In the genomic region with DNA sequence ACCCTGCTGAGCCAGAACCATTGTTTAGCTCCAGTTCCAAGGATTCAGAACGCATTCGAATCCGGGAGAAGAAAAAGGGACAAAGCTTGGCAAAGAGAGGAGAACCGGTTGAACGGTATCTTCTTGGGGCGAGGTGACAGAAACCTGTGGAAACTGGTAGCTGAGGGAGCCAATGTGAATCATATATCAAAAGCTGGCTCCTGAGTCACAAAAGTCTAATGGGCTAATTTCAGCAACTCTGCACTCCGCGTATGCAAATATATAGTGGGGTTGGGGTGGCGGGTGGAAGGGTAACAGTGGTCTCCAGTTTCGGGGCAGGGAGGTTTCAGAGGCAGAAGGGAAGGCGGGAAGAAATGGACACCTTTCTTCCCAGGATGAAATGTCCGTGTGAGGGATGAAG, we compare ENCODE assay signal across 10 mouse cellular contexts. TPM values are rescaled to one million over a fixed set of nuclear protein-coding genes. Genes with fewer than 3 reads are reported as not detected.
DNase-seq lines count a peak whose midpoint lies in the region; ATAC-seq and TF ChIP-seq lines count a peak whose summit lies in the region.
"Had no signal": no experiment of that assay in that cellular context is flagged by ENCODE, and none has a peak within 500 bp of the region (broad histone marks: within the 10 kb centered on the region; RNA-seq: fewer than 3 reads in every experiment).

No protein-coding gene starts in this region.

- H3K4me3 ChIP-seq in megakaryocyte, embryonic 14.5 days (replicated peaks) = peak overlapping the region; percentile 88
- H3K4me3 ChIP-seq in forebrain, embryonic 12.5 days (replicated peaks) = peak overlapping the region; percentile 44
- H3K4me3 ChIP-seq in limb, embryonic 14.5 days (replicated peaks; ENCODE audit: low read length) = peak overlapping the region; percentile 45
- H3K4me3 ChIP-seq in stomach, embryonic 16.5 days (replicated peaks; ENCODE audit: low read length) = peak overlapping the region; percentile 50

- H3K9ac ChIP-seq in forebrain, embryonic 12.5 days = peak overlapping the region; percentile 55
- H3K9ac ChIP-seq in limb, embryonic 14.5 days (ENCODE audit: low read depth, low read length, severe bottlenecking) = peak overlapping the region; percentile 45
- H3K9ac ChIP-seq in stomach, embryonic 16.5 days (ENCODE audit: low read length) = peak overlapping the region; percentile 73

- H3K36me3 ChIP-seq in megakaryocyte, embryonic 14.5 days (replicated peaks; ENCODE audit: low read length) = no peaks in the 10 kb centered on the region
- no peaks in the 10 kb centered on the region for H3K36me3 ChIP-seq in forebrain, embryonic 12.5 days (replicated peaks)
- no peaks in the 10 kb centered on the region for H3K36me3 ChIP-seq in limb, embryonic 14.5 days (ENCODE audit: control insufficient read depth, insufficient read depth, low read length)
- H3K36me3 ChIP-seq in stomach, embryonic 16.5 days (ENCODE audit: control insufficient read depth, insufficient read depth, low read length) = no peaks in the 10 kb centered on the region

- no peak for ATAC-seq in megakaryocyte, adult 5-6 weeks (ENCODE audit: poor library complexity, severe bottlenecking)
- ATAC-seq in forebrain, embryonic 12.5 days (ENCODE audit: low FRiP score) = no peak
- ATAC-seq in limb, embryonic 14.5 days (ENCODE audit: low FRiP score, low read depth) = no peak
- 0 out of 2 replicates have a peak, but pooled peaks have one; percentile 2 for ATAC-seq in stomach, embryonic 16.5 days (ENCODE audit: insufficient read depth, low FRiP score)

- no peaks in the 10 kb centered on the region for H3K9me3 ChIP-seq in megakaryocyte, embryonic 14.5 days
- no peaks in the 10 kb centered on the region for H3K9me3 ChIP-seq in forebrain, embryonic 12.5 days
- no peaks in the 10 kb centered on the region for H3K9me3 ChIP-seq in limb, embryonic 14.5 days (ENCODE audit: control insufficient read depth, low read length)
- no peaks in the 10 kb centered on the region for H3K9me3 ChIP-seq in stomach, embryonic 16.5 days (replicated peaks; ENCODE audit: control insufficient read depth, low read length)

- peaks cover 58% of the 10 kb centered on the region for H3K27me3 ChIP-seq in megakaryocyte, embryonic 14.5 days (replicated peaks)
- peaks cover 94% of the 10 kb centered on the region for H3K27me3 ChIP-seq in forebrain, embryonic 12.5 days
- H3K27me3 ChIP-seq in limb, embryonic 14.5 days (ENCODE audit: control insufficient read depth, insufficient read depth, low read length) = peaks cover 47% of the 10 kb centered on the region
- peaks cover 11% of the 10 kb centered on the region for H3K27me3 ChIP-seq in stomach, embryonic 16.5 days (ENCODE audit: control insufficient read depth, insufficient read depth, low read length)

- WGBS in forebrain, embryonic 12.5 days = 2% methylated on average over 12 of the region's 12 CpGs
- 4% methylated on average over 12 of the region's 12 CpGs for WGBS in limb, embryonic 14.5 days
- WGBS in stomach, embryonic 16.5 days = 20% methylated on average over 12 of the region's 12 CpGs

- H3K27ac ChIP-seq in forebrain, embryonic 12.5 days = no peak overlapping the region
- H3K27ac ChIP-seq in limb, embryonic 14.5 days (replicated peaks; ENCODE audit: low read depth, low read length) = no peak overlapping the region
- H3K27ac ChIP-seq in stomach, embryonic 16.5 days (ENCODE audit: low read length) = peak overlapping the region; percentile 86

- H3K4me2 ChIP-seq in forebrain, embryonic 12.5 days = peak overlapping the region; percentile 77
- H3K4me2 ChIP-seq in limb, embryonic 14.5 days (replicated peaks; ENCODE audit: low read depth, low read length, severe bottlenecking) = peak overlapping the region; percentile 86
- peak overlapping the region; percentile 73 for H3K4me2 ChIP-seq in stomach, embryonic 16.5 days (ENCODE audit: low read depth, low read length)

- H3K4me1 ChIP-seq in megakaryocyte, embryonic 14.5 days = peaks cover 15% of the 10 kb centered on the region
- H3K4me1 ChIP-seq in forebrain, embryonic 12.5 days = peaks cover 19% of the 10 kb centered on the region
- peaks cover 31% of the 10 kb centered on the region for H3K4me1 ChIP-seq in limb, embryonic 14.5 days (ENCODE audit: control insufficient read depth, insufficient read depth, low read length)
- peaks cover 21% of the 10 kb centered on the region for H3K4me1 ChIP-seq in stomach, embryonic 16.5 days (ENCODE audit: control insufficient read depth, insufficient read depth, low read length)

- TF ChIP-seq POLR2A in limb, embryonic 14.5 days (IDR thresholded peaks at IDR 0.05; ENCODE audit: borderline replicate concordance, extremely low read depth, insufficient read depth, insufficient read length) = no peak

- DNase-seq in limb, embryonic 14.5 days (ENCODE audit: low spot score) = no peak
- no peak for DNase-seq in spleen, adult 18-20 months
- no peak for DNase-seq in cerebellum, adult 8-10 months

RNA-seq across cellular contexts. Expression of a gene that starts 48.7 kb away (rescaled TPM):
- polyA plus RNA-seq in megakaryocyte, embryonic 14.5 days (2012; ENCODE audit: insufficient read depth, low replicate concordance) = not detected in 2 replicates
- not detected in 2 replicates for total RNA-seq in megakaryocyte, adult 5-6 weeks (2015)
- 0.11 TPM in 1 of 2 replicates, not detected in the other for total RNA-seq in megakaryocyte, adult 5-6 weeks (2017)
- polyA plus RNA-seq in forebrain, embryonic 12.5 days (2016; fragmentation: Nextera tagmentation; extraction: Ambion mirVana) = not detected in 2 replicates
- polyA plus RNA-seq in limb, embryonic 14.5 days (2012; rRNA removed) = not detected in 2 replicates
- polyA plus RNA-seq in limb, embryonic 14.5 days (2014; fragmentation: Nextera tagmentation; extraction: Ambion mirVana) = not detected in 2 replicates
- not detected in 2 replicates for polyA plus RNA-seq in stomach, embryonic 16.5 days (2015; fragmentation: Nextera tagmentation; extraction: Ambion mirVana)
- total RNA-seq: adrenal gland, adult 2 months; gastrocnemius, postnatal 4 days; neutrophil, adult 5-6 weeks had no signal
- polyA plus RNA-seq: adrenal gland, adult 2 months had no signal
